Mouse (Mus musculus) MEL (cell line): ENCODE results near the gene Cpsf4l. TPM values are rescaled to one million over a fixed set of nuclear protein-coding genes. Genes with fewer than 3 reads are reported as not detected.

ENCODE experiments used
- DNase-seq: peaks from one replicate; pipeline ENCODE4 v3.0.0; 2011; ENCODE audit warnings: low read depth, low spot score
- H3K27ac ChIP-seq: 2 replicates; pipeline ENCODE4 v1.5.1; 2012; ENCODE audit warnings: low read depth, mild to moderate bottlenecking, control low read depth, low read length, moderate library complexity; ENCODE audit not compliant: control insufficient read depth
- H3K27me3 ChIP-seq, 2 experiments: fragments of 150-350 bp in 1 of 2; sonication (generic) in 1 of 2; 2 replicates each; pipeline ENCODE4 v1.6.1; 2012; ENCODE audit warnings: low read length in 2 of 2, mild to moderate bottlenecking in 2 of 2, improper control_type of control experiment in 1 of 2, moderate library complexity in 1 of 2; ENCODE audit not compliant: insufficient read depth in 2 of 2, control insufficient read depth in 1 of 2
- H3K36me3 ChIP-seq, 2 experiments: 2 replicates each; pipeline ENCODE4 v1.6.1; 2012 to 2014; ENCODE audit warnings: low read length in 2 of 2, improper control_type of control experiment in 1 of 2, inconsistent platforms in 1 of 2, mild to moderate bottlenecking in 1 of 2; ENCODE audit not compliant: insufficient read depth in 2 of 2, control insufficient read depth in 1 of 2
- H3K4me1 ChIP-seq, 2 experiments: fragments of 150-350 bp in 1 of 2; sonication (generic) in 1 of 2; 2 replicates each; pipeline ENCODE4 v1.6.1; 2012; ENCODE audit warnings: low read length in 2 of 2, improper control_type of control experiment in 1 of 2, mild to moderate bottlenecking in 1 of 2; ENCODE audit not compliant: insufficient read depth in 2 of 2, control insufficient read depth in 1 of 2
- H3K4me3 ChIP-seq, 2 experiments: fragments of 150-350 bp in 1 of 2; sonication (generic) in 1 of 2; 2 replicates each; pipeline ENCODE4 v1.5.1; 2012; ENCODE audit warnings: low read depth in 2 of 2, low read length in 2 of 2, mild to moderate bottlenecking in 2 of 2, moderate library complexity in 2 of 2, control low read depth in 1 of 2, improper control_type of control experiment in 1 of 2; ENCODE audit not compliant: control insufficient read depth in 1 of 2, insufficient read depth in 1 of 2
- H3K79me2 ChIP-seq: 2 replicates; pipeline ENCODE4 v1.6.1; 2012; ENCODE audit warnings: mild to moderate bottlenecking, low read length, moderate library complexity; ENCODE audit not compliant: control insufficient read depth, poor library complexity, insufficient read depth
- H3K9ac ChIP-seq: 2 replicates; pipeline ENCODE4 v1.6.1; 2012; ENCODE audit warnings: low read depth, mild to moderate bottlenecking, control low read depth, low read length, moderate library complexity; ENCODE audit not compliant: control insufficient read depth, poor library complexity, severe bottlenecking
- H3K9me3 ChIP-seq: fragments of 150-350 bp; sonication (generic); replicated peaks from 2 replicates; pipeline ENCODE4 v1.6.1; 2012; ENCODE audit warnings: mild to moderate bottlenecking, low read length, improper control_type of control experiment, moderate library complexity; ENCODE audit not compliant: insufficient read depth
- BHLHE40 ChIP-seq: IDR thresholded peaks from 2 replicates; pipeline ENCODE4 v1.6.1; 2012; ENCODE audit warnings: low read depth, mild to moderate bottlenecking, inconsistent platforms, low read length, improper control_type of control experiment, borderline replicate concordance
- CHD2 ChIP-seq: IDR thresholded peaks from 2 replicates; pipeline ENCODE4 v1.6.1; 2011; ENCODE audit warnings: low read length, improper control_type of control experiment
- CTCF ChIP-seq, 3 experiments: IDR thresholded peaks in 2 of 3; conservative IDR thresholded peaks in 1 of 3; 2 replicates each; pipeline ENCODE4 v1.5.1; 2011 to 2012; ENCODE audit warnings: low read length in 3 of 3, low read depth in 2 of 3, mild to moderate bottlenecking in 2 of 3, improper control_type of control experiment in 1 of 3, inconsistent platforms in 1 of 3, mixed read lengths in 1 of 3, moderate library complexity in 1 of 3; ENCODE audit not compliant: control insufficient read depth in 1 of 3, insufficient read depth in 1 of 3, poor library complexity in 1 of 3, severe bottlenecking in 1 of 3
- ELF1 ChIP-seq: IDR thresholded peaks from 2 replicates; pipeline ENCODE4 v1.6.1; 2014; ENCODE audit warnings: low read depth, mild to moderate bottlenecking, inconsistent platforms, low read length, improper control_type of control experiment, moderate library complexity
- EP300 ChIP-seq, 2 experiments: IDR thresholded peaks; 2 replicates each; pipeline ENCODE4 v1.6.1; 2011; ENCODE audit warnings: improper control_type of control experiment in 2 of 2, low read length in 2 of 2, low read depth in 1 of 2, mild to moderate bottlenecking in 1 of 2
- ETS1 ChIP-seq: IDR thresholded peaks from 2 replicates; pipeline ENCODE4 v1.6.1; 2012; ENCODE audit warnings: low read depth, mild to moderate bottlenecking, inconsistent platforms, low read length, improper control_type of control experiment, moderate library complexity
- GATA1 ChIP-seq: IDR thresholded peaks from 2 replicates; pipeline ENCODE4 v1.6.1; 2011; ENCODE audit warnings: low read depth, low read length, improper control_type of control experiment
- HCFC1 ChIP-seq: IDR thresholded peaks from 2 replicates; pipeline ENCODE4 v1.6.1; 2012; ENCODE audit warnings: low read depth, mild to moderate bottlenecking, inconsistent platforms, low read length, improper control_type of control experiment, moderate library complexity
- MAX ChIP-seq: IDR thresholded peaks from 2 replicates; pipeline ENCODE4 v1.6.1; 2011; ENCODE audit warnings: low read length, improper control_type of control experiment
- MAZ ChIP-seq: IDR thresholded peaks from 2 replicates; pipeline ENCODE4 v1.6.1; 2012; ENCODE audit warnings: low read depth, mild to moderate bottlenecking, inconsistent platforms, low read length, improper control_type of control experiment
- MXI1 ChIP-seq: IDR thresholded peaks from 2 replicates; pipeline ENCODE4 v1.6.1; 2011; ENCODE audit warnings: mild to moderate bottlenecking, low read depth, low read length, improper control_type of control experiment
- MYB ChIP-seq: IDR thresholded peaks from 2 replicates; pipeline ENCODE4 v1.6.1; 2011; ENCODE audit warnings: mild to moderate bottlenecking, low read depth, low read length, improper control_type of control experiment
- NELFE ChIP-seq: IDR thresholded peaks from 2 replicates; pipeline ENCODE4 v1.6.1; 2011; ENCODE audit warnings: low read depth, low read length, improper control_type of control experiment
- NRF1 ChIP-seq: IDR thresholded peaks from 2 replicates; pipeline ENCODE4 v1.6.1; 2014; ENCODE audit warnings: low read depth, mild to moderate bottlenecking, inconsistent platforms, low read length, improper control_type of control experiment, moderate library complexity; ENCODE audit not compliant: poor library complexity, insufficient read depth, severe bottlenecking
- POLR2A ChIP-seq, 2 experiments: IDR thresholded peaks; 2 replicates each; pipeline ENCODE4 v1.6.1; 2011 to 2012; ENCODE audit warnings: low read length in 2 of 2, mild to moderate bottlenecking in 2 of 2, control low read depth in 1 of 2, improper control_type of control experiment in 1 of 2, low read depth in 1 of 2, moderate library complexity in 1 of 2; ENCODE audit not compliant: control insufficient read depth in 1 of 2, insufficient read depth in 1 of 2, poor library complexity in 1 of 2
- POLR2AphosphoS2 ChIP-seq: IDR thresholded peaks from 2 replicates; pipeline ENCODE4 v1.6.1; 2011; ENCODE audit warnings: low read length, improper control_type of control experiment
- POLR2AphosphoS5 ChIP-seq: IDR thresholded peaks from 2 replicates; pipeline ENCODE4 v1.6.1; 2012; ENCODE audit warnings: low read depth, borderline replicate concordance, mild to moderate bottlenecking, inconsistent platforms, low read length, moderate library complexity, mixed read lengths
- RAD21 ChIP-seq: IDR thresholded peaks from 2 replicates; pipeline ENCODE4 v1.6.1; 2011; ENCODE audit warnings: mild to moderate bottlenecking, low read depth, low read length, improper control_type of control experiment
- RCOR1 ChIP-seq: IDR thresholded peaks from 2 replicates; pipeline ENCODE4 v1.6.1; 2012; ENCODE audit warnings: low read depth, mild to moderate bottlenecking, inconsistent platforms, low read length, improper control_type of control experiment
- SIN3A ChIP-seq: IDR thresholded peaks from 2 replicates; pipeline ENCODE4 v1.6.1; 2012; ENCODE audit warnings: low read length, improper control_type of control experiment, inconsistent platforms
- SMC3 ChIP-seq: IDR thresholded peaks from 2 replicates; pipeline ENCODE4 v1.6.1; 2011; ENCODE audit warnings: low read depth, low read length, improper control_type of control experiment
- TAL1 ChIP-seq: IDR thresholded peaks from 2 replicates; pipeline ENCODE4 v1.6.1; 2012; ENCODE audit warnings: mild to moderate bottlenecking, inconsistent platforms, low read length, moderate library complexity, mixed read lengths
- TBP ChIP-seq: IDR thresholded peaks from 2 replicates; pipeline ENCODE4 v1.8.0; 2011; ENCODE audit warnings: low read depth, low read length, improper control_type of control experiment
- TCF12 ChIP-seq: IDR thresholded peaks from 2 replicates; pipeline ENCODE4 v1.6.1; 2014; ENCODE audit warnings: low read depth, mild to moderate bottlenecking, inconsistent platforms, low read length, improper control_type of control experiment, moderate library complexity
- UBTF ChIP-seq: IDR thresholded peaks from 2 replicates; pipeline ENCODE4 v1.6.1; 2012; ENCODE audit warnings: low read depth, mild to moderate bottlenecking, inconsistent platforms, low read length, improper control_type of control experiment, moderate library complexity, borderline replicate concordance; ENCODE audit not compliant: insufficient read depth
- USF1 ChIP-seq: IDR thresholded peaks from 2 replicates; pipeline ENCODE4 v1.6.1; 2014; ENCODE audit warnings: low read depth, mild to moderate bottlenecking, inconsistent platforms, low read length, improper control_type of control experiment, moderate library complexity
- USF2 ChIP-seq, 2 experiments: IDR thresholded peaks; 2 replicates each; pipeline ENCODE4 v1.6.1; 2011 to 2012; ENCODE audit warnings: improper control_type of control experiment in 2 of 2, low read length in 2 of 2, borderline replicate concordance in 1 of 2, inconsistent platforms in 1 of 2, low read depth in 1 of 2, mild to moderate bottlenecking in 1 of 2; ENCODE audit not compliant: insufficient read depth in 1 of 2
- ZC3H11A ChIP-seq: IDR thresholded peaks from 2 replicates; pipeline ENCODE4 v1.6.1; 2012; ENCODE audit warnings: low read depth, mild to moderate bottlenecking, inconsistent platforms, low read length, improper control_type of control experiment
- ZMIZ1 ChIP-seq: IDR thresholded peaks from 2 replicates; pipeline ENCODE4 v1.6.1; 2012; ENCODE audit warnings: low read depth, mild to moderate bottlenecking, inconsistent platforms, low read length, improper control_type of control experiment, moderate library complexity
- polyA plus RNA-seq, 2 experiments: library from polyadenylated mRNA; stranded (reverse) in 1 of 2; unstranded in 1 of 2; fragments of >175 nt in 1 of 2; fragments of >200 nt in 1 of 2; gene quantifications; 2 replicates each; pipeline versions ENCODE4 v1.2.1 to v1.2.4; 2012; ENCODE audit warnings: low replicate concordance in 2 of 2, low read depth in 1 of 2; ENCODE audit not compliant: insufficient read length in 2 of 2, insufficient read depth in 1 of 2, missing spikeins in 1 of 2
- total RNA-seq: library from RNA; depleted of rRNA; stranded (reverse); fragments of 300-350 nt; gene quantifications from 2 replicates; pipeline ENCODE4 v1.2.3, GENCODE M21; 2012

Gene Cpsf4l
- total and polyA plus RNA-seq, 3 experiments = 0.70 TPM; not detected in 2

- TF ChIP-seq RCOR1 (peak; percentile 20; the same call in 1 of the 2 replicates), MYB (no peak), ETS1 (peak; percentile 76; the same call in 1 of the 2 replicates), NELFE (peak; percentile 95), GATA1 (no peak), ZMIZ1 (peak; percentile 98), TAL1 (no peak), SMC3 (no peak), USF2 (IDR thresholded peaks at IDR 0.05; ENCODE audit: borderline replicate concordance in 1 of 2, insufficient read depth in 1 of 2, low read depth in 1 of 2, low read length in 2 of 2) (no peak), MAZ (peak; percentile 87), SIN3A (peak; percentile 86), RAD21 (no peak), POLR2AphosphoS2 (peak; percentile 87), BHLHE40 (0 out of 2 replicates have a peak, but pooled peaks have one; percentile 3)
Observed at GRCm38 (mm10) chr11:113751484-113752084, 41.8 kb upstream of the Cpsf4l start, which contains the start of gene Cdc42ep4 (continued).

- peak overlapping the region; percentile 69 for H3K27ac ChIP-seq
- DNase-seq = peak; percentile 94
- no peaks in the 10 kb centered on the region for H3K9me3 ChIP-seq
- H3K27me3 ChIP-seq = no peaks in the 10 kb centered on the region
- H3K79me2 ChIP-seq = peaks cover 50% of the 10 kb centered on the region
- H3K36me3 ChIP-seq = peaks cover 0 to 16% of the 10 kb centered on the region in 2 experiments; a peak in 3 of 4 replicates
- H3K4me1 ChIP-seq = peaks cover 6 to 15% of the 10 kb centered on the region in 2 experiments; a peak in 3 of 4 replicates
- H3K4me3 ChIP-seq = peak overlapping the region; percentile 71 to 83
- TF ChIP-seq TBP (peak; percentile 62), ELF1 (no peak), MAZ (0 out of 2 replicates have a peak, but pooled peaks have one; percentile 61), RAD21 (peak; percentile 37), USF2 (IDR thresholded peaks at IDR 0.05; ENCODE audit: borderline replicate concordance in 1 of 2, insufficient read depth in 1 of 2, low read depth in 1 of 2, low read length in 2 of 2) (no peak), NRF1 (no peak), HCFC1 (no peak), POLR2AphosphoS5 (peak; percentile 23; the same call in 1 of the 2 replicates), UBTF (0 out of 2 replicates have a peak, but pooled peaks have one; percentile 74), MYB (peak; percentile 80; the same call in 1 of the 2 replicates), ETS1 (0 out of 2 replicates have a peak, but pooled peaks have one; percentile 2), RCOR1 (no peak), MXI1 (peak; percentile 81), CTCF (IDR thresholded peaks at IDR 0.05 in 2 of 3, conservative IDR thresholded peaks at IDR 0.05 in 1 of 3; ENCODE audit: control insufficient read depth in 1 of 3, insufficient read depth in 1 of 3, low read depth in 2 of 3, low read length in 3 of 3, poor library complexity in 1 of 3, severe bottlenecking in 1 of 3) (peak; percentile 47 to 80 (median 76); a peak in 5 of 6 replicates), NELFE (peak; percentile 48; the same call in 1 of the 2 replicates), TCF12 (peak; percentile 4; the same call in 1 of the 2 replicates), CHD2 (no peak), USF1 (0 out of 2 replicates have a peak, but pooled peaks have one; percentile 25), SIN3A (no peak), ZC3H11A (no peak), EP300 (IDR thresholded peaks at IDR 0.05; ENCODE audit: low read depth in 1 of 2, low read length in 2 of 2) (peak in 1 of 2 experiments; percentile 59; a peak in 2 of 4 replicates), POLR2A (IDR thresholded peaks at IDR 0.05; ENCODE audit: control insufficient read depth in 1 of 2, insufficient read depth in 1 of 2, low read depth in 1 of 2, low read length in 2 of 2, poor library complexity in 1 of 2) (peak; percentile 35 to 57; a peak in 2 of 4 replicates), POLR2AphosphoS2 (peak; percentile 4; the same call in 1 of the 2 replicates), MAX (peak; percentile 63)
- H3K9ac ChIP-seq = peak overlapping the region; percentile 80
Observed at GRCm38 (mm10) chr11:113750571-113751483, 41.0 kb upstream of the Cpsf4l start.
